Mouse (Mus musculus) urinary bladder, postnatal 14 days (tissue): ENCODE results near the gene Klc3.

Experiments used
- DNase-seq: peaks from one replicate; pipeline ENCODE4 v3.0.0; 2021; ENCODE audit warnings: low spot score

Gene Klc3

GRCm38 (mm10) chr7:19403731-19404296 lies at the start of gene Klc3:
TSS of gene Klc3 (minus strand) at chr7:19404104.
- DNase-seq = peak; percentile 87

GRCm38 (mm10) chr7:19449165-19449564 lies 45.3 kb upstream of the Klc3 start:
- no peak for DNase-seq

- no peak for DNase-seq
Measured at GRCm38 (mm10) chr7:19447689-19448088, 43.8 kb upstream of the Klc3 start.

- DNase-seq = no peak
Measured at GRCm38 (mm10) chr7:19444801-19445200, 40.9 kb upstream of the Klc3 start.

- DNase-seq = peak; percentile 87
Measured at GRCm38 (mm10) chr7:19443344-19443743, 39.4 kb upstream of the Klc3 start.

DNA sequence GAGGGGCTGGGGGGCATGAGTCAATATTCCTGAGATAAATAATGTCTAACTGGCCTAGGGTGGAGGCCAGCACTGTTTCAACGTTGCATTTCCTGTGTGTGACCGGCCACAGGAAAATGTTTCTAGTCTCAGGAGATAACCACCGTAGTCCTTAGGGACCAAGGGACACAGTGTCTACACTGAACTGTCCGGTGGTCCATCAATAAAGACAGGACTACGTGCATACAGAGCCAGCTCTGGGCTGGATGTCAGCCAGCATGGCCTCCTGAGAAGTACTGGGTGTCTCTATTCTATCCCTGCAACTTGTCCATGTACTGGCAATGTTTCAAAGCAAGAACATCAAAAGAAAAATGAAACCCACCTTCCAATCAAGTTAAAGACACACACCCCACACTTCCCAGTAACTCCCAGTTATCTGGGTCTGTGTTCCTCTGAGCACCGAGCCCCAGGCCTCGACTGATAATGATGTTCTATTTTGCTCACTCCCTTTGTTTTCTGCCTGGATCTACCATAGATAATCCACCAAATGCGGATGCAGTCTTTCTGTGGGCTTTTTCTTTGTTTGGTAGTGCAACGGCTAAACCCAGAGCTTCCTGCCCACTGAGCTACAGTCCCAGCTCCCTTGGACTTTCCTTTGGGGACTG lies 37.7 kb upstream of the Klc3 start:
- no peak for DNase-seq

GRCm38 (mm10) chr7:19437048-19437447 lies 33.1 kb upstream of the Klc3 start:
- no peak for DNase-seq

DNA sequence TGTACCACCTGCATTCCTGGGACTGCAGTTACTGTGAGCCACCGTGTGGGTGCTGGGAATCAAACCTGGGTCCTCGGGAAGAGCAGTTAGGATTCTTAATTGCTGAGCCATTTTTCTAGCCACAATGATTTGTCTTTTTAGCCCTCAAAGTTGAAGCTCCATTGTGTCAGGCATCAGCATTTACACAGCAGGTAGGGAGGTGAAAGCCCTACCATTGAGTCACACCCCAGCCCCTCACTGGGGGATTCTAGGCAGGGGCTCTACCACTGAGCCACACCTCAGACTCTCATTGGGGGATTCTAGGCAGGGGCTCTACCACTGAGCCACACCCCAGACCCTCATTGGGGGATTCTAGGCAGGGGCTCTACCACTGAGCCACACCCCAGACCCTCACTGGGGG lies 32.4 kb upstream of the Klc3 start:
- DNase-seq = no peak

- no peak for DNase-seq
Measured at GRCm38 (mm10) chr7:19432475-19432874, 28.6 kb upstream of the Klc3 start.

DNA sequence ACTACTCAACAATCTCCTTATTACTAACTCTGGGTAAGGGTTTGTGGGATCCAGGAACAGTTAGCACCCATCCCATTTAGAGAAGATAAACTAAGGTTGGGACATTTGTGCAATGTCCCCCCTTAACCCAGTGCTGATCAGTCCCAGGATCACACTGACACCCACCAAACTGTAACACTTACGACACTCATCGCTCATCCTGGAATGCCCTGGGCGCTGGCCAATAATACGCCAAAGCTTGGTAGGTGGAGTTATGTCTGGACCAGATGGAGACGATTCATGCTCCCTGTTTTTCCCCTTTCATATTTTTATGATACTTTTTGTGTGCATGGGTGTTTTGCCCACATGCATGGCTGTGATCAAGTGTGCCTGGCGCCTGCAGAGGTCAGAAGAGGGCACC lies 26.5 kb upstream of the Klc3 start:
- DNase-seq = no peak

GRCm38 (mm10) chr7:19429726-19430125 lies 25.8 kb upstream of the Klc3 start:
- no peak for DNase-seq

DNA sequence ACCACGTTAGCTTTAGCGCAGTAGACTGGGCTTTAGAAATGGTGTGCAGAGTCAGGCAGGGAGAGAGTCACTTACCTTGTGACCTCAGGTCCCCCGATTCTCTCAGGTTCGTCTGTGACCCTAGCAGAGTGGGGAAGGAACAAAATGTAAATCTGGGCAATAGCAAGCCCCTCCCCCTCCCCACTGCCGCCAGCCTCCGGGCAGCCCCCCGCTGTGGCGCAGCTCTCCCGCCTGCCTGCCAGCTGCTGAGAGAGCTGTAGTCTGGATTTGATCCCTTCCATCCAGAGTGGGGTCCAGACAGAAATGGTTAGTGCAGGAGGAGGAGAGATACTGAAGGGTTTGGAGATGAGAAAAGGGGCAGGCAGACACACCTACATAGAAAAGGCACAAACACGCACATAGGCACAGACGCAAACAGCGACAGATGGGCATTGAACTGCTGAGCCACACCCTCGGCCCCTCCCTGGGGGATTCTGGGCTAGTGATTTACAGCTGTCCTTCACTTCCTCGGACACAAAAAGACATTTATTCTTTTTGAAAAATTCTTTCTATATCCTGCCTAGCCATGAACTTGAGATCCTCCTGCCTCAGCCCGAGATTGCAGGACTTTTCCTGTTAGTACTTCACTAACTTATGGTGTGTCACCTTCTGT lies 24.2 kb upstream of the Klc3 start:
- DNase-seq = no peak

DNA sequence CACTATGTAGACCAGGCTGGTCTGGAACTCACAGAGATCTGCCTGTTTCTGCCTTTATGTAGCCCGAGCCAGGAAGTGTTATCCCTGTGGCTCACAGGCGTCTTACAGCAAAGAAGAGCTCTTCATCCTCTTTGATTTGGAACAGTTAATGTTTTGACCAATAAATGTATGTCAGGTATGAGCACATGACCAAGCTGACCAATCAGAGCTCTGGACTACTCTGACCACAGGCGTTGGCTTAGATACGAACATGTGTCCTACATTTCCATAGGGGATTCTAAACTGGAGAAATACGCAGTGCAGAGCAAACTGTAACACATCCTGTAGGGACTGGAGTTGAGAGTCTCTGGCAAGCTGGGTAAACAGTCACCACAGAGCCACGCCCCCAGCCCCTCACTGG lies 23.0 kb upstream of the Klc3 start:
- DNase-seq = no peak

DNA sequence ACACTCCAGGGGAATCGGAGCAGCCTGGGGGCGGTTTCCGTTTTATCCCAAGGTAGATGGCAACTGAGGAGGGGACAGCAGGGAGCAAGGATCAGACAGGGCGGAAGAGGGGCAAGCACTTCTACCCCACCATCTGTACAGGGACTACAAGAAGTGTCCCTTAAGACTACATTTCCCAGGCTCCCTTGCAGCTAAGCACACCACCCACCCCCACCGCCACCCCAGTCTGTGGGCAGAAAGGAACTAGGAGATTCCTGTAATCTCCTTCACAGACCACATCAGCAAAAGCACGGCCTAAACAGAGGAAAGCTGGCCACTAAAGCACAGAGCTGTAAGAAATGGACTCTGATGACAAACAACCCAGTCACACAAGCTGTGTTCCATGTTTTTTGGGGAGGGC lies 22.4 kb upstream of the Klc3 start:
- no peak for DNase-seq

DNA sequence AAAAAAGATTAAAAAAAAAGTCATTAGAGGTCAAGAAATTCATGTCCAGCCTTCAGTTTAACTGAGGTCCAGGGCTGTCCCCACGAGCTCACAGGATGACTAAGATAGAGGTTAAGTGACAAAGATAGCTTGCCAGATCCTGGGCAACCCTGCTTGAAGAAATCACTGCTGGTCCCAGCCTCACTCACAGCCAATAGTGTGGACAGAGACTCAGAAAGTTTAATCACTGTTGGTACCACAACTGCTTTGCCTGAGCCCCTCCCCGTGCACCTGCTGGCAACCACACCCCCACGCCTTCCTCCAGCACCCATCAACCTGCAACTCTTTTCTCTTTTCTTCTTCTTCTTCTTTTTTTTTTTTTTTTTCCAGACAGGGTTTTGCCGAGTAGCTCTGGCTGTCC lies 20.1 kb upstream of the Klc3 start:
- no peak for DNase-seq

GRCm38 (mm10) chr7:19423083-19423482 lies 19.2 kb upstream of the Klc3 start:
- no peak for DNase-seq

DNA sequence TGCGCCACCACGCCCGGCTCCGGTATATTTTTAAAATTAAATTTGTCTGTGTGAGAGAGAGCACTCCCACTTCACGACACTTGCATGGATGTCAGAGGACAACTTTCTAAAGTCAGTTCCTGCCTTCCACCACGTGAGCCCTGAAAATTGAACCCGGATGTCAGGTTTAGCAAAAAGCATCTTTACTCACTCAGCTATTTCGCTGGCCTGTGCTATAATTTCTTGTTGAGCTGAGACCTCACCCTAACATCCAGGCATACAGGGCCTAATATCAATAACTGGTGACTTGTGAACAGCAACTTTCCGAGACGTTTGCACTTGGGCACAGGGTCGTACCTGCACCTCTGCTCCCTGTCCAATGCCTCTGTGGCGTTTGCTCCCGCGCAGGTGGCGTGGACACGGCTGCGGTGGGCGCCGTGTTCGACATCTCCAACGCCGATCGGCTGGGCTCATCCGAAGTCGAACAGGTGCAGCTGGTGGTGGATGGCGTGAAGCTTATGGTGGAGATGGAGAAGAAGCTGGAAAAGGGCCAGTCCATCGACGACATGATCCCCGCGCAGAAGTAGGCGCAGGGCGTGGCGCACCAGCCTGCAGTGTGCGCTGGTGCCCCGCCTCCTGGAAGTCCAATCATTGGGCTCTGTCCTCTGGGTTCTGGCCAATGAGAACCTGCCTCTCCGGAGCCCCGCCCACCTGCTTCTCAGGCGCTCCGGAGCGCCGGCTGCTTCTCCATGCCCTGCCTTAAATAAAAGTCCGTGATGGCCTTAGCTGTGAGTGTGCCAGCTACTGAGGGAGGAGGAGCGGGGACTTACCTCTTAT lies 17.1 kb upstream of the Klc3 start:
- peak; percentile 92 for DNase-seq

- no peak for DNase-seq
Measured at GRCm38 (mm10) chr7:19420121-19420520, 16.2 kb upstream of the Klc3 start.

GRCm38 (mm10) chr7:19416590-19416989 lies 12.7 kb upstream of the Klc3 start:
- no peak for DNase-seq

DNA sequence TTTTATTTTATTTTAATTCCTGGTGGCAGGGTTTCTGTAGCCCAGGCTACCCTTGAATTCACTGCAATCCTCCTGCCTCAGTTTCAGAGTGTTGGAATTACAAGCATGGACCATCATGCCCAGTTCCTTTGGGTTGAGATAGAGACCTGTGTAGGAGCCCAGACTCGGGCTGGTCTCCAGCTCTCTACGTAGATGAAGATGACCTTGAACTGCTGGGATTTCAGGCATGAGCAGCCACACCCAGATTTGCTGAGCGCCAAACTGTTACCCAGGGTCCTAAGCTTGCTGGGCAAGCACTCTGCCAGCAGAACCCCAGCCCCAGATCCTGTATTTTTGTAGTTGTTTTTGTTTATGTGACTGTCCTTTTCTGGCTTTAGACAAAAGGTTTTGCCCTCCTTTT lies 9.6 kb upstream of the Klc3 start:
- DNase-seq = no peak

- DNase-seq = no peak
Measured at GRCm38 (mm10) chr7:19411783-19412182, 7.9 kb upstream of the Klc3 start.

DNA sequence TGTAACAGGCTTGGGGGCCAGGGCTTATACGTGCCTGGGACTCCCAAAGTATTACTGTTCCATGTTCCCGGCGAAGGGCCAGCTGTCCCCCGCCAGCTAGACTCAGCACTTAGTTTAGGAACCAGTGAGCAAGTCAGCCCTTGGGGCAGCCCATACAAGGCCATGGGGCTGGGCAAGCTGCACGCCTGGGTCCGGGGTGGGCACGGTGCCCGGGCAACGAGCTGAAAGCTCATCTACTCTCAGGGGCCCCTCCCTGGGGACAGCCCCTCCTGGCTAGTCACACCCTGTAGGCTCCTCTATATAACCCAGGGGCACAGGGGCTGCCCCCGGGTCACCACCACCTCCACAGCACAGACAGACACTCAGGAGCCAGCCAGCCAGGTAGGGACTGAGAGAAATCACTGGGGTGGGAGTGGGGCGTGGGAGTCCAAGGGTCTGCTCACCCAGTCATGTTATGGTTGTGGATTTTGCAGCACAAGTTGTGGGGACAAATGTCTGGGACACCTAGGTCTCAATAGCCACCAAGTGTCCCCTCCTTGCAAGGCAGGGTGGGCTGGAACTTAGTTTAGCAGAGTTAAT lies 7.0 kb upstream of the Klc3 start:
- DNase-seq = peak; percentile 59

DNA sequence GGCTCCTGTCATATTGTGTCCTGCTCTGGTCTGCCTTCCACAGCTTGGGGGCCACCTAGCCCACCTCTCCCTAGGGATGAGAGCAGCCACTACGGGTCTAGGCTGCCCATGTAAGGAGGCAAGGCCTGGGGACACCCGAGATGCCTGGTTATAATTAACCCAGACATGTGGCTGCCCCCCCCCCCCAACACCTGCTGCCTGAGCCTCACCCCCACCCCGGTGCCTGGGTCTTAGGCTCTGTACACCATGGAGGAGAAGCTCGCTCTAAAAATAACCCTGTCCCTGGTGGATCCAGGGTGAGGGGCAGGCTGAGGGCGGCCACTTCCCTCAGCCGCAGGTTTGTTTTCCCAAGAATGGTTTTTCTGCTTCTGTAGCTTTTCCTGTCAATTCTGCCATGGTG lies 5.8 kb upstream of the Klc3 start:
- DNase-seq = no peak
